Mouse (Mus musculus) neural tube, postnatal 0 days (tissue): ENCODE results near the gene Smcp. TPM values are rescaled to one million over a fixed set of nuclear protein-coding genes. Genes with fewer than 3 reads are reported as not detected.

Source experiments
- polyA plus RNA-seq: library from polyadenylated mRNA; unstranded; fragments of >200 nt; fragmentation: Nextera tagmentation; extraction: Ambion mirVana; gene quantifications from 2 replicates; pipeline ENCODE4 v1.2.1, GENCODE M21; 2015

Smcp gene
- not detected in 2 replicates for polyA plus RNA-seq

DNA sequence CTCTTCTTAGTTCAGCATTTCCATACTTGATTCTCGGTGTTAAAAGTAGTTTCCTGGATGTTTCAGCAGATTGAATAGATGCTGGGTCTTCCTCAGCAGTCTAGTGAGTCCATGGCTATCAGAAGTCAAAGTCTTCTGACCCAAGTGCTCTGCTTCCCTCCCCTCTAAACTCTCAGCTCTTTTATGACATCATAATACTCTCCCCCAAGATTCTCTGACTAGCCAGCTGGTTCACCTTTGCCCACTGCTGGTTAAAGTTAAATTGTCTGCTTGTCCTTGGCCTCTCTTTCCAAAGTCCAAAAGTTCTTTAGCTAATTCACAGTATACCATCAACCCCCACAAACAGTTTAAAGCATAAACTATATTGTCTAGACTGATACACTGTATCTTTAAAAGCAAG lies at the start of gene Smcp:
TSS of gene Smcp (minus strand) at position 140 of the 400 bp plus-strand sequence.

DNA sequence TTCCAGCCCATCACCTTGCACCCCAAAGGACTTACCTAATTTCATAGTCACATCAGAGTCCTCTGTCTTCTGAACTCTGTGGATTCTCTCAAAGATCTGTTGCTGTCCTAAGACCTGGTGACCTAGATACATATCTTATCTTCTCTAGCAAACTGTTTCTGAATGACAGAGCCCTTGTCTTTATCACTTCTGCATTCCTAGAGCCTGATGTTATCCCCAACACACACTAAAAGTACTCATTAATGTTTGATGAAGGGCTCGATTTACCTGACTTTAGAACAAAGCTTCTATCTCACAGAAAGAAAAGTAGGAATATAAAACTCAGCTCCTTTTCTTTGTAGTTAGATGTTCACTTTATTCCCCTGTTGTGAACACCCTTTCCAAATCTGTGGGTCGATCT lies 32.8 kb upstream of the Smcp start, which contains the start of gene Lce6a:
TSS of gene Lce6a (minus strand) at position 101 of the 400 bp plus-strand sequence.

GRCm38 (mm10) chr3:92607392-92607791 lies 18.6 kb upstream of the Smcp start, which contains the start of gene 2210017I01Rik:
Gene 2210017I01Rik (minus strand): TSS chr3:92607492.

GRCm38 (mm10) chr3:92573449-92574041 lies 15.3 kb downstream of the Smcp start, which contains the start of gene Ivl:
Gene Ivl (minus strand): TSS chr3:92573735.

DNA sequence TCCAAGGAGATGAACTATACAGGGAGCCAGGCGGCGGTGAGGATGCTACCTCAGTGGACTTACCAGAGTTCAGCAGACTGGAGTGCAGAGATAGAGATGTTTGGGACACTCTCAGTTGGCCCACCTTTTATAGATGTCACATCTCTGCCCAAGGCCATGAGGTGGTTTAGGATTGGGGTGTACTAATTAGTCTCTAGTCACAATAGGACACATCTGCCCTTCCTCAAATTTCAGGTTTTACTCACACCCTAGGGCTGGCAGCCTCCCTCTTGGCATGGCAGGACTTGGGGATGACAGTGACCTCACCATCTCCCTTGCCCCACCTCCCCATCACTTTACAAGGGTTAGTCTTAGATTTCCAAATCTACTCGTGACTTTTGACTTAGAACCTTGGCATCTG lies 54.4 kb downstream of the Smcp start, which contains the start of gene 2310046K23Rik:
TSS of gene 2310046K23Rik (minus strand) at position 101 of the 400 bp plus-strand sequence.

Other genes with a start within 250 kb of the Smcp start
- not detected in 2 replicates for gene Sprr2d, start 249.9 kb downstream of the Smcp start, polyA plus RNA-seq
- not detected in 2 replicates for gene Sprr2e, start 236.9 kb downstream of the Smcp start, polyA plus RNA-seq
- gene Sprr2f, start 223.8 kb downstream of the Smcp start, polyA plus RNA-seq: not detected in 2 replicates
- not detected in 2 replicates for gene Sprr2h, start 203.3 kb downstream of the Smcp start, polyA plus RNA-seq
- not detected in 2 replicates for gene Sprr2i, start 181.0 kb downstream of the Smcp start, polyA plus RNA-seq
- gene Sprr2j-ps, start 170.9 kb downstream of the Smcp start, polyA plus RNA-seq: not detected in 2 replicates
- 7.8 and 9.7 TPM in 2 replicates for gene Gm9774, start 159.6 kb downstream of the Smcp start, polyA plus RNA-seq
- gene Sprr2k, start 156.4 kb downstream of the Smcp start, polyA plus RNA-seq: not detected in 2 replicates
- gene Sprr1b, start 150.2 kb downstream of the Smcp start, polyA plus RNA-seq: not detected in 2 replicates
- gene Sprr3, start 130.3 kb downstream of the Smcp start, polyA plus RNA-seq: not detected in 2 replicates
- 0.85 and 1.2 TPM in 2 replicates for gene Sprr1a, start 103.1 kb downstream of the Smcp start, polyA plus RNA-seq
- not detected in 2 replicates for gene Sprr4, start 88.5 kb downstream of the Smcp start, polyA plus RNA-seq
- gene 2310046K23Rik, start 54.5 kb downstream of the Smcp start, polyA plus RNA-seq: not detected in 2 replicates
- not detected in 2 replicates for gene Ivl, start 15.3 kb downstream of the Smcp start, polyA plus RNA-seq
- gene 2210017I01Rik, start 18.5 kb upstream of the Smcp start, polyA plus RNA-seq: not detected in 2 replicates
- not detected in 2 replicates for gene Lce6a, start 32.7 kb upstream of the Smcp start, polyA plus RNA-seq
- not detected in 2 replicates for gene Lce1a1, start 59.3 kb upstream of the Smcp start, polyA plus RNA-seq
- not detected in 2 replicates for gene Lce1b, start 67.9 kb upstream of the Smcp start, polyA plus RNA-seq
- gene Lce1a2, start 81.3 kb upstream of the Smcp start, polyA plus RNA-seq: not detected in 2 replicates
- not detected in 2 replicates for gene Lce1c, start 90.2 kb upstream of the Smcp start, polyA plus RNA-seq
- not detected in 2 replicates for gene Lce1d, start 98.2 kb upstream of the Smcp start, polyA plus RNA-seq
- gene Lce1e, start 120.1 kb upstream of the Smcp start, polyA plus RNA-seq: not detected in 2 replicates
- not detected in 2 replicates for gene Lce1f, start 131.4 kb upstream of the Smcp start, polyA plus RNA-seq
- not detected in 2 replicates for gene Gm38119, start 150.1 kb upstream of the Smcp start, polyA plus RNA-seq
- gene Lce1g, start 163.3 kb upstream of the Smcp start, polyA plus RNA-seq: not detected in 2 replicates
- not detected in 2 replicates for gene Lce1h, start 176.1 kb upstream of the Smcp start, polyA plus RNA-seq
- gene Lce1i, start 189.9 kb upstream of the Smcp start, polyA plus RNA-seq: not detected in 2 replicates
- gene Lce1j, start 201.5 kb upstream of the Smcp start, polyA plus RNA-seq: not detected in 2 replicates
- not detected in 2 replicates for gene Lce1k, start 218.9 kb upstream of the Smcp start, polyA plus RNA-seq
- not detected in 2 replicates for gene Kprp, start 238.2 kb upstream of the Smcp start, polyA plus RNA-seq